ENCODE assay signal across 8 mouse cellular contexts in genomic region chr1:63112151-63112864, GRCm38 (mm10). TPM values are rescaled to one million over a fixed set of nuclear protein-coding genes. Genes with fewer than 3 reads are reported as not detected.
A peak's percentile ranks its signal among the peaks of the same experiment; 100 is the strongest.
DNase-seq lines count a peak whose midpoint lies in the region; ATAC-seq lines count a peak whose summit lies in the region.

No protein-coding gene starts in this region.

- peaks cover 7% of the 10 kb centered on the region; the same call in 1 of the 2 replicates for H3K36me3 ChIP-seq in limb, embryonic 13.5 days
- no peaks in the 10 kb centered on the region for H3K36me3 ChIP-seq in stomach, embryonic 16.5 days (ENCODE audit: control insufficient read depth, insufficient read depth, low read length)

- peak overlapping the region; percentile 88 for H3K4me2 ChIP-seq in limb, embryonic 13.5 days (replicated peaks)
- peak overlapping the region; percentile 77 for H3K4me2 ChIP-seq in stomach, embryonic 16.5 days (ENCODE audit: low read depth, low read length)

- peak overlapping the region; percentile 100 for H3K9ac ChIP-seq in limb, embryonic 13.5 days
- H3K9ac ChIP-seq in stomach, embryonic 16.5 days (ENCODE audit: low read length), result peak overlapping the region; percentile 100

- H3K27me3 ChIP-seq in limb, embryonic 13.5 days, result no peaks in the 10 kb centered on the region
- no peaks in the 10 kb centered on the region for H3K27me3 ChIP-seq in stomach, embryonic 16.5 days (ENCODE audit: control insufficient read depth, insufficient read depth, low read length)

- peak; percentile 16 to 22 for DNase-seq in cerebellum, postnatal 14 days
- DNase-seq in cerebellum, adult 11 months, result no peak
- DNase-seq in retina, embryonic 14.5 days (ENCODE audit: low spot score), result peak; percentile 10
- no peak for DNase-seq in retina, postnatal 1 day
- no peak for DNase-seq in embryo, embryonic 10 days (ENCODE audit: low spot score)
- no peak for DNase-seq in urinary bladder, adult 2 months (ENCODE audit: low spot score)

- peak overlapping the region; percentile 92 for H3K4me3 ChIP-seq in limb, embryonic 13.5 days
- H3K4me3 ChIP-seq in stomach, embryonic 16.5 days (replicated peaks; ENCODE audit: low read length), result peak overlapping the region; percentile 89

- ATAC-seq in limb, embryonic 13.5 days (ENCODE audit: low FRiP score, low read depth), result no peak
- no peak; the same call in 1 of the 2 replicates for ATAC-seq in stomach, embryonic 16.5 days (ENCODE audit: insufficient read depth, low FRiP score)

- H3K4me1 ChIP-seq in limb, embryonic 13.5 days, result peaks cover 47% of the 10 kb centered on the region
- H3K4me1 ChIP-seq in stomach, embryonic 16.5 days (ENCODE audit: control insufficient read depth, insufficient read depth, low read length), result peaks cover 31% of the 10 kb centered on the region

- peak overlapping the region; percentile 100 for H3K27ac ChIP-seq in limb, embryonic 13.5 days
- H3K27ac ChIP-seq in stomach, embryonic 16.5 days (ENCODE audit: low read length), result peak overlapping the region; percentile 100

- WGBS in limb, embryonic 13.5 days, result 48% methylated on average over 8 of the region's 8 CpGs
- 33% methylated on average over 8 of the region's 8 CpGs for WGBS in stomach, embryonic 16.5 days

- no peaks in the 10 kb centered on the region for H3K9me3 ChIP-seq in limb, embryonic 13.5 days
- H3K9me3 ChIP-seq in stomach, embryonic 16.5 days (replicated peaks; ENCODE audit: control insufficient read depth, low read length), result no peaks in the 10 kb centered on the region

RNA-seq across cellular contexts. Expression of gene Ino80d, which starts 2.2 kb away (rescaled TPM):
- 9.7 and 10.3 TPM in 2 replicates for polyA plus RNA-seq in limb, embryonic 13.5 days (2015; fragmentation: Nextera tagmentation; extraction: Ambion mirVana)
- 8.0 and 10.5 TPM in 2 replicates for polyA plus RNA-seq in stomach, embryonic 16.5 days (2015; fragmentation: Nextera tagmentation; extraction: Ambion mirVana)
- polyA plus RNA-seq in urinary bladder, adult 2 months (2012; rRNA removed), result 7.6 and 8.4 TPM in 2 replicates

Comparison
In these comparisons a context has a peak if more than half of its experiments do, and no peak if none do; other contexts are left out.
1. DNase-seq: peak in cerebellum, postnatal 14 days (2 of 2) and retina, embryonic 14.5 days (single experiment); none in cerebellum, adult 11 months (single experiment), retina, postnatal 1 day (single experiment), embryo, embryonic 10 days (single experiment) and urinary bladder, adult 2 months (single experiment).